ENCODE assay signal across 8 mouse cellular contexts in genomic region chr11:95309510-95310006, GRCm38 (mm10). TPM values are rescaled to one million over a fixed set of nuclear protein-coding genes. Genes with fewer than 3 reads are reported as not detected.
DNase-seq lines count a peak whose midpoint lies in the region; ATAC-seq and TF ChIP-seq lines count a peak whose summit lies in the region.

No protein-coding gene starts in this region.

- peaks cover 30% of the 10 kb centered on the region for H3K4me1 ChIP-seq in forebrain, embryonic 10.5 days
- H3K4me1 ChIP-seq in heart, embryonic 15.5 days (replicated peaks): peaks cover 22% of the 10 kb centered on the region
- H3K4me1 ChIP-seq in liver, embryonic 14.5 days (replicated peaks; ENCODE audit: control insufficient read depth in 2 of 2, insufficient read depth in 2 of 2, low read length in 1 of 2): peaks cover 21 to 26% of the 10 kb centered on the region in 2 experiments
- peaks cover 10% of the 10 kb centered on the region for H3K4me1 ChIP-seq in neural tube, embryonic 11.5 days (ENCODE audit: control insufficient read depth, insufficient read depth, low read length)
- H3K4me1 ChIP-seq in stomach, postnatal 0 days (replicated peaks; ENCODE audit: control insufficient read depth, insufficient read depth): peaks cover 4% of the 10 kb centered on the region; the same call in 1 of the 2 replicates

- H3K27me3 ChIP-seq in forebrain, embryonic 10.5 days (ENCODE audit: poor library complexity, severe bottlenecking): no peaks in the 10 kb centered on the region
- no peaks in the 10 kb centered on the region for H3K27me3 ChIP-seq in heart, embryonic 15.5 days
- no peaks in the 10 kb centered on the region for H3K27me3 ChIP-seq in liver, embryonic 14.5 days (ENCODE audit: control insufficient read depth, insufficient read depth, low read length)
- no peaks in the 10 kb centered on the region for H3K27me3 ChIP-seq in neural tube, embryonic 11.5 days (ENCODE audit: control insufficient read depth, insufficient read depth, low read length)
- no peaks in the 10 kb centered on the region for H3K27me3 ChIP-seq in stomach, postnatal 0 days (ENCODE audit: control insufficient read depth, insufficient read depth, low read length)

- H3K4me3 ChIP-seq in forebrain, embryonic 10.5 days: peak overlapping the region; percentile 92
- H3K4me3 ChIP-seq in heart, embryonic 15.5 days: peak overlapping the region; percentile 96
- peak overlapping the region; percentile 94 to 96 for H3K4me3 ChIP-seq in liver, embryonic 14.5 days (ENCODE audit: insufficient read depth in 1 of 2, low read depth in 2 of 2, low read length in 2 of 2)
- peak overlapping the region; percentile 96 for H3K4me3 ChIP-seq in neural tube, embryonic 11.5 days (ENCODE audit: low read depth, low read length)
- peak overlapping the region; percentile 98 for H3K4me3 ChIP-seq in stomach, postnatal 0 days (ENCODE audit: low read depth, low read length)

- peak overlapping the region; percentile 98 for H3K9ac ChIP-seq in heart, embryonic 15.5 days
- H3K9ac ChIP-seq in liver, embryonic 14.5 days (replicated peaks): peak overlapping the region; percentile 99
- peak overlapping the region; percentile 96 for H3K9ac ChIP-seq in neural tube, embryonic 11.5 days (ENCODE audit: low read length)
- H3K9ac ChIP-seq in stomach, postnatal 0 days (ENCODE audit: low read length): peak overlapping the region; percentile 98

- no peak for TF ChIP-seq CTCF in liver, embryonic 14.5 days (IDR thresholded peaks at IDR 0.05; ENCODE audit: low read depth)
- TF ChIP-seq CTCF in stomach, postnatal 0 days (IDR thresholded peaks at IDR 0.05; ENCODE audit: low read depth): no peak

- under 1% methylated on average over 37 of the region's 37 CpGs for WGBS in forebrain, embryonic 10.5 days
- under 1% methylated on average over 37 of the region's 37 CpGs for WGBS in heart, embryonic 15.5 days
- under 1% methylated on average over 37 of the region's 37 CpGs for WGBS in liver, embryonic 14.5 days (ENCODE audit: insufficient replicate concordance)
- under 1% methylated on average over 37 of the region's 37 CpGs for WGBS in neural tube, embryonic 11.5 days
- under 1% methylated on average over 37 of the region's 37 CpGs for WGBS in stomach, postnatal 0 days

- peak; percentile 28; the same call in 1 of the 2 replicates for TF ChIP-seq EP300 in liver, embryonic 14.5 days (IDR thresholded peaks at IDR 0.05; ENCODE audit: low read depth)
- peak; percentile 76 for TF ChIP-seq EP300 in stomach, postnatal 0 days (optimal IDR thresholded peaks at IDR 0.05)

- peaks cover 25% of the 10 kb centered on the region for H3K36me3 ChIP-seq in forebrain, embryonic 10.5 days (replicated peaks)
- H3K36me3 ChIP-seq in heart, embryonic 15.5 days: peaks cover 12% of the 10 kb centered on the region
- H3K36me3 ChIP-seq in liver, embryonic 14.5 days (replicated peaks; ENCODE audit: control insufficient read depth, insufficient read depth, low read depth): peaks cover 15% of the 10 kb centered on the region
- peaks cover 4% of the 10 kb centered on the region for H3K36me3 ChIP-seq in neural tube, embryonic 11.5 days (ENCODE audit: control insufficient read depth, insufficient read depth, low read length)
- peaks cover 5% of the 10 kb centered on the region; the same call in 1 of the 2 replicates for H3K36me3 ChIP-seq in stomach, postnatal 0 days (ENCODE audit: control insufficient read depth, insufficient read depth, low read length)

- no peaks in the 10 kb centered on the region for H3K9me3 ChIP-seq in forebrain, embryonic 10.5 days
- H3K9me3 ChIP-seq in heart, embryonic 15.5 days (replicated peaks): no peaks in the 10 kb centered on the region
- H3K9me3 ChIP-seq in liver, embryonic 14.5 days (ENCODE audit: control insufficient read depth, low read length): no peaks in the 10 kb centered on the region
- H3K9me3 ChIP-seq in neural tube, embryonic 11.5 days (ENCODE audit: control insufficient read depth, low read length): no peaks in the 10 kb centered on the region
- H3K9me3 ChIP-seq in stomach, postnatal 0 days (ENCODE audit: control insufficient read depth, low read length): no peaks in the 10 kb centered on the region

- peak overlapping the region; percentile 66 for H3K4me2 ChIP-seq in heart, embryonic 15.5 days
- H3K4me2 ChIP-seq in liver, embryonic 14.5 days (ENCODE audit: low read depth): peak overlapping the region; percentile 92
- peak overlapping the region; percentile 82 for H3K4me2 ChIP-seq in neural tube, embryonic 11.5 days (ENCODE audit: low read depth)
- H3K4me2 ChIP-seq in stomach, postnatal 0 days (replicated peaks; ENCODE audit: low read depth): peak overlapping the region; percentile 62

- peak overlapping the region; percentile 98 for H3K27ac ChIP-seq in forebrain, embryonic 10.5 days
- peak overlapping the region; percentile 98 for H3K27ac ChIP-seq in heart, embryonic 15.5 days
- H3K27ac ChIP-seq in liver, embryonic 14.5 days: peak overlapping the region; percentile 97
- H3K27ac ChIP-seq in neural tube, embryonic 11.5 days (ENCODE audit: low read depth, low read length): peak overlapping the region; percentile 89
- H3K27ac ChIP-seq in stomach, postnatal 0 days (replicated peaks): peak overlapping the region; percentile 99

- peak; percentile 92 to 93 for DNase-seq in CD8-positive naive resting alpha-beta T cell, adult 2 months (ENCODE audit: low read depth in 2 of 2, low spot score in 2 of 2)
- DNase-seq in c-Kit-positive CD71-negative TER-119-negative erythroid progenitor cells, embryonic 14.5 days (ENCODE audit: low read depth): peak; percentile 93
- DNase-seq in forebrain, embryonic 10.5 days (ENCODE audit: extremely low spot score, low spot score): peak; percentile 96
- DNase-seq in kidney, postnatal 25 days: peak; percentile 97 to 99
- DNase-seq in liver, embryonic 14.5 days (ENCODE audit: low read depth in 3 of 3, low spot score in 3 of 3): peak; percentile 98
- peak; percentile 97 for DNase-seq in neural tube, embryonic 11.5 days (ENCODE audit: low spot score)
- DNase-seq in stomach, postnatal 0 days (ENCODE audit: low spot score): peak; percentile 98

- ATAC-seq in heart, embryonic 15.5 days (replicated peaks; ENCODE audit: insufficient number of reproducible peaks, insufficient read depth, low FRiP score, low read depth): peak; percentile 96
- peak; percentile 95 for ATAC-seq in liver, embryonic 14.5 days (ENCODE audit: insufficient read depth)
- peak; percentile 94 for ATAC-seq in neural tube, embryonic 11.5 days (ENCODE audit: insufficient read depth, low FRiP score, low TSS enrichment)
- ATAC-seq in stomach, postnatal 0 days (ENCODE audit: low FRiP score, low TSS enrichment): peak; percentile 94

RNA-seq across cellular contexts. Expression of gene Kat7, which starts 0.5 kb away (rescaled TPM):
- polyA plus RNA-seq in forebrain, embryonic 10.5 days (2016; fragmentation: Nextera tagmentation; extraction: Ambion mirVana): 93.2 and 93.7 TPM in 2 replicates
- polyA plus RNA-seq in heart, embryonic 15.5 days (2015; fragmentation: Nextera tagmentation; extraction: Ambion mirVana): 43.3 and 51.3 TPM in 2 replicates
- 16.3 and 19.4 TPM in 2 replicates for polyA plus RNA-seq in liver, embryonic 14.5 days (2012; rRNA removed)
- 23.6 and 26.7 TPM in 2 replicates for polyA plus RNA-seq in liver, embryonic 14.5 days (2014; fragmentation: Nextera tagmentation; extraction: Ambion mirVana)
- polyA plus RNA-seq in neural tube, embryonic 11.5 days (2014; fragmentation: Nextera tagmentation; extraction: Ambion mirVana): 86.8 and 87.9 TPM in 2 replicates
- polyA plus RNA-seq in stomach, postnatal 0 days (2015; fragmentation: Nextera tagmentation; extraction: Ambion mirVana): 25.0 and 27.2 TPM in 2 replicates

RNA-seq across cellular contexts. Expression of gene Fam117a, which starts 27.3 kb away (rescaled TPM):
- polyA plus RNA-seq in forebrain, embryonic 10.5 days (2016; fragmentation: Nextera tagmentation; extraction: Ambion mirVana): 7.4 and 7.7 TPM in 2 replicates
- polyA plus RNA-seq in heart, embryonic 15.5 days (2015; fragmentation: Nextera tagmentation; extraction: Ambion mirVana): 4.1 and 6.8 TPM in 2 replicates
- polyA plus RNA-seq in liver, embryonic 14.5 days (2012; rRNA removed): 103 and 114 TPM in 2 replicates
- polyA plus RNA-seq in liver, embryonic 14.5 days (2014; fragmentation: Nextera tagmentation; extraction: Ambion mirVana): 71.6 and 80.9 TPM in 2 replicates
- polyA plus RNA-seq in neural tube, embryonic 11.5 days (2014; fragmentation: Nextera tagmentation; extraction: Ambion mirVana): 11.8 and 12.2 TPM in 2 replicates
- 5.7 and 6.7 TPM in 2 replicates for polyA plus RNA-seq in stomach, postnatal 0 days (2015; fragmentation: Nextera tagmentation; extraction: Ambion mirVana)

RNA-seq across cellular contexts. Expression of gene Tac4, which starts 48.2 kb away (rescaled TPM):
- polyA plus RNA-seq in forebrain, embryonic 10.5 days (2016; fragmentation: Nextera tagmentation; extraction: Ambion mirVana): not detected in 2 replicates
- not detected in 2 replicates for polyA plus RNA-seq in heart, embryonic 15.5 days (2015; fragmentation: Nextera tagmentation; extraction: Ambion mirVana)
- polyA plus RNA-seq in liver, embryonic 14.5 days (2012; rRNA removed): 0.03 and 0.04 TPM in 2 replicates
- polyA plus RNA-seq in liver, embryonic 14.5 days (2014; fragmentation: Nextera tagmentation; extraction: Ambion mirVana): 0.21 TPM in 1 of 2 replicates, not detected in the other
- polyA plus RNA-seq in neural tube, embryonic 11.5 days (2014; fragmentation: Nextera tagmentation; extraction: Ambion mirVana): 0.24 and 0.32 TPM in 2 replicates
- polyA plus RNA-seq in stomach, postnatal 0 days (2015; fragmentation: Nextera tagmentation; extraction: Ambion mirVana): 0.25 and 0.29 TPM in 2 replicates

Comparison
In these comparisons a context has a peak if more than half of its experiments do, and no peak if none do; other contexts are left out.
1. Peak in every context shown above with its lines: DNase-seq, ATAC-seq, H3K4me3 ChIP-seq and H3K27ac ChIP-seq.